Mouse (Mus musculus) stomach, postnatal 0 days (tissue): ENCODE results near the gene Guca2a. TPM values are rescaled to one million over a fixed set of nuclear protein-coding genes. Genes with fewer than 3 reads are reported as not detected.

Source experiments
- ATAC-seq: fragments of 200-750 bp; cut with Nextera tagmentation; 2 replicates; pipeline ENCODE4 v1.8.0; 2017; ENCODE audit not compliant: low FRiP score, low TSS enrichment
- DNase-seq: peaks from one replicate; pipeline ENCODE4 v3.0.0-alpha.2; 2016; ENCODE audit warnings: low spot score
- H3K27ac ChIP-seq: fragments of 300-500 bp; sonication (generic); replicated peaks from 2 replicates; pipeline ENCODE4 v1.5.1; 2014; ENCODE audit warnings: mild to moderate bottlenecking, control low read depth
- H3K27me3 ChIP-seq: fragments of 300-500 bp; sonication (generic); 2 replicates; pipeline ENCODE4 v1.6.1; 2014; ENCODE audit warnings: low read length; ENCODE audit not compliant: control insufficient read depth, insufficient read depth
- H3K36me3 ChIP-seq: fragments of 300-500 bp; sonication (generic); 2 replicates; pipeline ENCODE4 v1.6.1; 2014; ENCODE audit warnings: low read length, mixed read lengths; ENCODE audit not compliant: control insufficient read depth, insufficient read depth
- H3K4me1 ChIP-seq: fragments of 300-500 bp; sonication (generic); replicated peaks from 2 replicates; pipeline ENCODE4 v1.6.1; 2014; ENCODE audit warnings: antibody characterized with exemption; ENCODE audit not compliant: control insufficient read depth, insufficient read depth
- H3K4me2 ChIP-seq: fragments of 300-500 bp; sonication (generic); replicated peaks from 2 replicates; pipeline ENCODE4 v1.6.1; 2014; ENCODE audit warnings: low read depth, mild to moderate bottlenecking, control low read depth, moderate library complexity
- H3K4me3 ChIP-seq: fragments of 300-500 bp; sonication (generic); 2 replicates; pipeline ENCODE4 v1.5.1; 2014; ENCODE audit warnings: low read depth, low read length, control low read depth
- H3K9ac ChIP-seq: fragments of 300-500 bp; sonication (generic); 2 replicates; pipeline ENCODE4 v1.6.1; 2014; ENCODE audit warnings: mild to moderate bottlenecking, low read length, control low read depth, mixed read lengths
- H3K9me3 ChIP-seq: fragments of 300-500 bp; sonication (generic); 2 replicates; pipeline ENCODE4 v1.6.1; 2016; ENCODE audit warnings: low read length; ENCODE audit not compliant: control insufficient read depth
- CTCF ChIP-seq: IDR thresholded peaks from 2 replicates; pipeline ENCODE4 v1.5.1; 2016; ENCODE audit warnings: antibody characterized with exemption, low read depth, mild to moderate bottlenecking, moderate library complexity
- EP300 ChIP-seq: optimal IDR thresholded peaks from 2 replicates; pipeline ENCODE3; 2016; ENCODE audit warnings: antibody characterized with exemption
- WGBS: fragments of 180-500 bp; shearing (Covaris S2); extraction: QIAGEN DNeasy Blood & Tissue Kit; methylation state at CpG from one replicate; pipeline ENCODE4 v1.1.7; 2014; 5-methylcytosine and 5-hydroxymethylcytosine counted together
- polyA plus RNA-seq: library from polyadenylated mRNA; unstranded; fragments of >200 nt; fragmentation: Nextera tagmentation; extraction: Ambion mirVana; gene quantifications from 2 replicates; pipeline ENCODE4 v1.2.1, GENCODE M21; 2015

The Guca2a gene
- polyA plus RNA-seq, 1 experiment from 2014 or later, result 1.0 TPM

DNA sequence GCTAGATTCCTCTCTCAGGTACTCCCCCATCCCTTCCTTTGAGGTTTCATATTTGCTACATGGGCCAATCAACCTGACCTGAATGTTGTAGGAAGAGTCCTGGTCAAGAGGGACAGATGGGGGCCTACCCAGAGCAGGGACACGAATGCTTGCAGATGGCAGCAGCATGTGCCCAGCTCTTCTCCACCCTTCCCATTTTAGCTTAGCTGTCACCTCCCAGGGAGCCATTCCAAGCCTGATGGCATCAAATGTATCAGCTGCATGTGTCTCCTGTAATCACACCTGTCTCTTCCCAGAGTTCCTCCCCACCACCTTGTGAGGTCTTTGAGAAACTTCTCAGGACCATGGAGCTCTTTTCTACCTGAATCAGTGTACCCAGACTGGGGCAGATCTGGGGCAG, 19.5 kb downstream of the Guca2a start:
- Histone ChIP-seq H3K9me3 (no peaks in the 10 kb centered on the region), H3K4me1 (no peaks in the 10 kb centered on the region), H3K27ac (no peak overlapping the region), H3K9ac (no peak overlapping the region), H3K4me2 (no peak overlapping the region), H3K4me3 (no peak overlapping the region), H3K27me3 (no peaks in the 10 kb centered on the region), H3K36me3 (no peaks in the 10 kb centered on the region)
- no peak for ATAC-seq
- TF ChIP-seq EP300 (no peak), CTCF (no peak)
- WGBS, result 74% methylated on average over 1 of the region's 1 CpGs
- DNase-seq, result no peak

DNA sequence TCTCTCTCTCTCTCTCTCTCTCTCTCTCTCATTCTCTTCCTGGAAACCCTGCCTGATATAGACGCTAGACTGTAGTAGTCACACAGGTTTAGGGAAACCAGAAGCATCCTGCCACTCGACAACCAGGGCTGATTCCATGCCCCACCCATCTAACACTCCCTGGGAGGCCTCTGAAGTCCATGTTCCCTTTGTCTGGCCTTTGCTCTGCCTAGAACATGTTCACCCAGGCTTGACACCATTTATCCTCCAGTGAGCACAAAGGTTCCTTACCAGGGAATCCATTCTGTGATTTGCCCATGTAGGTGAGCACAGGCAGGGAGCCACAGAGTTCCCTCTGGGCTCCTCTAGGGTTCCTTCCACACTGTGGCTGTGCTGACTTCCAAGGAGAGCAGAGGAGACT, 20.7 kb downstream of the Guca2a start:
- no peak overlapping the region for H3K4me2 ChIP-seq
- WGBS, result 45% methylated on average over 2 of the region's 2 CpGs

DNA sequence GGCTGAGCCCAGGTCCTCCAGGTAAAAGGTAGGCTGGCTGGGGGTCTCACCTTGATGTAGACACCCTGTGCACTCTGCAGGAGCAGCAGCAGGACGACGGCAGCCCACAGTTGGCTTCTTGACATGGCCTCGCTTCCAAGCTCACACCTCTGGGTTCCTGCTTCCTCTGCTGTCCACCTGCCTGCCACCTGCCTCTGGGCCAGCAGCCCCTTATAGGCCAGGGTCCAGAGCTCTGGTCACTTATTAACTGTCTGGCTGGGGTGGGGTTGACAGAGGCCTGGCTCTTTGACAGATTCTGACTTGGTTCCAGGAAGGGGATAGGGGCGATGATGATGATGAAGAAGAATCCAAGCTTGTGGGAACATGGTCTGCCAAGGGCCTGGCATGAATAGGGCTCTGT, 21.2 kb downstream of the Guca2a start, which contains the start of gene Guca2b:
Guca2b (minus strand) TSS at position 224 of the 400 bp plus-strand sequence.
- WGBS, result 79% methylated on average over 4 of the region's 4 CpGs
- Histone ChIP-seq H3K9ac (no peak within 1 kb of the TSS), H3K27me3 (no peaks in the 10 kb centered on the region), H3K27ac (no peak within 1 kb of the TSS), H3K4me1 (no peaks in the 10 kb centered on the region), H3K4me3 (no peak within 1 kb of the TSS), H3K4me2 (no peak within 1 kb of the TSS), H3K9me3 (no peaks in the 10 kb centered on the region), H3K36me3 (no peaks in the 10 kb centered on the region)
- DNase-seq (no peak), ATAC-seq (no peak)
- TF ChIP-seq EP300, result no peak
- TF ChIP-seq CTCF, result no peak

More for the DNA sequence above, 20.7 kb downstream of the Guca2a start:
- ATAC-seq (peak; percentile 46; the same call in 1 of the 2 replicates), DNase-seq (no peak)
- Histone ChIP-seq H3K9me3 (no peaks in the 10 kb centered on the region), H3K4me3 (no peak overlapping the region), H3K27ac (no peak overlapping the region), H3K4me1 (no peaks in the 10 kb centered on the region), H3K27me3 (no peaks in the 10 kb centered on the region), H3K9ac (no peak overlapping the region), H3K36me3 (no peaks in the 10 kb centered on the region)
- TF ChIP-seq CTCF (no peak), EP300 (no peak)

DNA sequence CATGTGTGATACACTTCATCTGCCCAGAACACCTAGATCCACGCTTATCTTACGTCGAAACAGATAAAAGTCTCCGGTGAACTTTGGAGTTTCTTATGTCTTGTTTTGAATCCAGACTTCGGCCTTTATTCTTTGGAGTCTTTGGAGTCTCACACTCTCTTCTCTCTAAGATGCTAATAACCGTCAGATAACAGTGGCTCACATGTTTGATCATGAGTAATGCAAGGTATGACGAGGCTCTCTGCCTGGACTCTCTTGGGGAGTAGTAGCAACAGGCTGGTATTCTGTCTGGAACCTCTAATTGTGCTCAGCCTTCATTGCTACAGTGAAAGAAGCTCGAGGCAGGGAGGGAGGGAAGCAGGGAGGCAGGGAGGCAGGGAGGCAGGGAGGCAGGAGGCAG, 22.5 kb downstream of the Guca2a start:
- DNase-seq (no peak), ATAC-seq (no peak)
- WGBS, result 68% methylated on average over 8 of the region's 8 CpGs
- Histone ChIP-seq H3K4me1 (no peaks in the 10 kb centered on the region), H3K9me3 (no peaks in the 10 kb centered on the region), H3K27ac (no peak overlapping the region), H3K4me2 (no peak overlapping the region), H3K36me3 (no peaks in the 10 kb centered on the region), H3K27me3 (no peaks in the 10 kb centered on the region), H3K4me3 (no peak overlapping the region), H3K9ac (no peak overlapping the region)
- TF ChIP-seq EP300 (no peak), CTCF (no peak)

DNA sequence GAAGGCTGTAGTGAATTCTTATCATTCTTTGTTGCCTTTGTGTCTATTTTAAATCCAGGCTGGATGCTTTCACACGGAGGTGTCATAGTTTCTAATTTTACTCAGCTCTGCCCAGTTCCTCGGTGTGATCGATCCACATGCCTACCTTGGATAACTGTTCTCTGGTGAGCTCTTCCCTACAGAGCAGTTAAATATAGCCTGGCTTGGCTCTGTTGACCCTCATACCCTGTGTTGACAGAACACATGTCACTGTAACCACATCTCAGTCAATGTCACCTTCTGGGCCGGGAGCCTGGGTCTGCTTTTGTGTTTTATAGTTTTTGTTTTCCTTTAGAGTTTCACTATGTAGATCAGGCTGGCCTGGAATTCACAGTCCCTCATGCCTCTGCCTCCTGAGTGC, 24.6 kb downstream of the Guca2a start:
- TF ChIP-seq CTCF (no peak), EP300 (no peak)
- no peak for ATAC-seq

DNA sequence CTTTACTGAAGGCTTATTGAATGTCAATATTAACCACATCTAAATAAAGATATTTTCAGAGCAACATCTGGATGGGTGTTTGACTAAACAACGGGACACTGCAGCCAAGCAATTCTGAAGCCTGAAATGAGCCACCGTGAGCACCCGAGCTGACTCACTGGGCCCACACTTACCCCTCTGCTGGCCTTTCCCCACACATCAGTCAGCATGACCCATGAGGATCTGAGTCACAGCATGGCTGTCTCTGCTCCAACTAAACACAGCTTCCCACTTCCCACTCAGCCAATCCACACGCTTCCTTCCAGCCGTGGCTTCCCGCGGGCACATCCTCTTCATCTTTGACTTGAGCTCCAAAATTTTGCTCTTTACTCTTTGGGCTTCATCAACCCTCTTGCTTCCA, 25.5 kb downstream of the Guca2a start:
- no peak overlapping the region for H3K9ac ChIP-seq
- no peaks in the 10 kb centered on the region for H3K36me3 ChIP-seq
- TF ChIP-seq EP300 (no peak), CTCF (no peak)
- no peak overlapping the region for H3K4me3 ChIP-seq
- no peak for DNase-seq
- 76% methylated on average over 7 of the region's 7 CpGs for WGBS
- no peak overlapping the region for H3K27ac ChIP-seq
- H3K4me1 ChIP-seq, result no peaks in the 10 kb centered on the region
- no peaks in the 10 kb centered on the region for H3K27me3 ChIP-seq
- ATAC-seq, result no peak
- no peaks in the 10 kb centered on the region for H3K9me3 ChIP-seq
- no peak overlapping the region for H3K4me2 ChIP-seq

More for the DNA sequence above, 24.6 kb downstream of the Guca2a start:
- Histone ChIP-seq H3K4me1 (no peaks in the 10 kb centered on the region), H3K4me3 (no peak overlapping the region), H3K27ac (no peak overlapping the region), H3K36me3 (no peaks in the 10 kb centered on the region), H3K4me2 (no peak overlapping the region), H3K27me3 (no peaks in the 10 kb centered on the region), H3K9ac (no peak overlapping the region), H3K9me3 (no peaks in the 10 kb centered on the region)
- DNase-seq, result no peak
- 51% methylated on average over 4 of the region's 4 CpGs for WGBS
